Mouse (Mus musculus): Measurements from ENCODE around the gene Tmem198.

The Tmem198 gene

DNA sequence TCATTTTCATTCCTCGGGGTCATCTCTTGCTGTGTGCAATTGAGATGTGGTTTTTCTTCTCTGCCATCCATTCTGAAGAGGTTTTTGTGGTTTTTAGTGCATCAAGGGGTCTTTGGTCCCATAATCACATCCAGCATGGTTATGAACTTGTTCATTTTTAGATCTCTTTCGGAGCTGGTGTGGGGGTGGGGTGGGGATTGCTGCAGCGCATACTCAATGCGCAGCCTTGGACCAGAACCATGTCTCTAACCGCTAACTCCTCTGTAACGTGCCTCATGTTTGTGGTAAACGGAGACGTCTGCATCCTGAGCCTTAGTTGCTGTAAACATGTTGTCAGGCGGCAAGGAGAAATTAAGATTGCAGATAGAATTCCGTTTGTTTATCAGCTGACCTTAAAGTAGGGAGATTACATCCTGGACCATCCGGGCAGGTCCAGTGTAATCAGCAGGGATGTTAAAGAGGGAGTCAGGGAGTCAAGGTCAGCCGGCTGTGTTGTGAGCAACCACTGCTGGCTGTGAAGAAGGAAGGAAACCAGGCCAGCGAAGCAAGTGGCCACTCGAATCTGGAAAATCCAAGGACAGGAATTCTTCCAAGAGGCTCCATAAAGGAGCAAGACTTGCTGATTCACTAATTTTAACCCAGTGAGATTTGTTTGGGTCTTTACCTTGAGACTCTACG, 37.5 kb downstream of the Tmem198 start:
- in situ Hi-C loops (cut with MseI, MboI): no loop called here

DNA sequence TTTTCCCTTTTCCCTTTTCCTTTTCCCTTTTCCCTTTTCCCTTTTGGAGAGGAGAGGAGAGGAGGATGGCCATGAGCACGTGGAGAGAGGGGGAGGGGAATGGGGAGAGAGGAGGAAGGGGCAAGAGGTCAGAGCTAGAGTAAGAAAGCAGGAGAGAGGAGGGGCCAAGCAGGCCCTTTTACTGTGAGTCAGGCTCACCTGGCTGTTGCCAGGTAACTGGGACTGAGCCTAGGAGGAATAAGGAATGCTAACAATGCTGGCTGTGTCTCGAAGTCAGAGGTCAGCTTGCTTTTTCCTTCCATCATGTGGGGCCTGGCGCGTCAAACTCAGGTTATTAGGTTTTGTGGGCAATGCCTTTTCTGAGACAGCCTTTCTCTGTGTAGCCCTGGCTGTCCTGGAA, 38.7 kb downstream of the Tmem198 start:
- in situ Hi-C loops (cut with MseI, MboI): no loop called here

DNA sequence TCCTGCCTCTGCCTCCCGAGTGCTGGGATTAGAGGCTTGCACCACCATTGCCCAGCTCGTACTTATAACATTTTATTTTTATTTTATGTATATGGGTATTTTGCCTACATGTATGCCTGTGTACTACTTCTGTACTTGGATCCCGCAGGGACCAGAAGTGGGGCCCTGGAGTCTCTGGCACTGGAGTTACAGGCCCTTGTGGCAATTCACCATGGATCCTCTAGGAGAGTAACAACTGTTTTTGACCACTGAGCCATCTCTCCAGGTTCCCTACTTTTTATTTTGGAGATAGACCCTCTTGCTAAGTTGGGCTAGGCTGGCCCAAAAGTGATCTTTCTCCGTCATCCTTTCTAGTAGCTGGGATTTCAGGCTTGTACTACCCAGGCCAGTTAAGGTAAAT, 39.1 kb downstream of the Tmem198 start:
- in situ Hi-C loops (cut with MseI, MboI): no loop called here

GRCm38 (mm10) chr1:75519576-75519975, 40.2 kb downstream of the Tmem198 start:
- in situ Hi-C loops (cut with MseI, MboI): no loop called here

DNA sequence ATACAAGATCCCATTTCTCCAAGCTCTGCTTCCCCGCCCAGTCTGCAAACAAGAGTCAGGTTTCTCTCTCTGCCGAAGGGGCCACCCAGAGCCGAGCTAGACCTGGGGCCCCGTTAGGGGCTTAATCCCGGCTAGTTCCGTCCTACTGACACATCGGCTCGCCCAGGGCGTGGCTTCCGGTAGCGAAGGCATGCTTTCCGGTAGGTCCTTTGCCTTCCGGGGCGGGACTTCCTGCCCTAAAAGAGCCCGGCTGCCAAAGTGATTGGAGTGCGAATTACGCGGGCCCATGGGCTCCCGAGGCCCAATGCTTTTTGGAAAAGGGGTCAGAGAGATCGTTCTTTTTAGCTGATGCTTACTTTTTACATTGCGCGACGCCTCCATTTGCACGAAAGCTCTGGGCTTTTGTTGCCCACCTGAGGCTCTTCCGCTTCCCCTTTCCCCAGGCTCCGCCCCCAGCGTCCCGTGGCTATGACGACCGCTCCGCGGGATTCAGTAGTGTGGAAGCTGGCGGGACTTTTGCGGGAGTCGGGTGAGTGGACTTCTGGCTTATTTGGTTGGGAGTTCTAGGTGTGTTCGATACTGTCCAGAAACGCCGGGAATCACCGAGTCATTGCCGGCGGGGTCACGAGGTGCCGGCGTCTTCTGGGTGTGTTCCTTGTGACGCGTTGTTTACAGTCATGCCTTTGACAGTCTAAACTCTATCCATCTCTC, 42.1 kb downstream of the Tmem198 start, which contains the start of gene Stk11ip:
Stk11ip (plus strand) TSS at position 209 of the 711 bp plus-strand sequence.
- in situ Hi-C loops (cut with MseI, MboI): no loop called here

DNA sequence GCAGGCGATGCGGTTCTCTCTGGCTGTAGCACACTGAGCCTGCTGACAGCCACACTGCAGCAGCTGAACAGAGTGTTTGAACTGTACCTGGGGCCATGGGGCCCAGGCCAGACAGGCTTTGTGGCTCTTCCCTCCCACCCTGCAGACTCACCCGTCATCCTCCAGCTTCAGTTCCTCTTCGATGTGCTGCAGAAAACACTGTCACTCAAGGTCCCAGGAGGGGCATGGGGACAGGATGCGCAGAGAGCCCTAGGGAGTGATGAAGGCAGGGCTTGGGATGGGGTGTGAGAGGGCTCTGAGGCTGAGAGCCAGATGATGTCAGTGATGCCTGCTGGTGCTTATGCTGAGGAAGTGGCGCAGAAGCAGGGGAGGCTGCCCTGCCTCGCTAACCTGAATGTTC, 45.3 kb downstream of the Tmem198 start:
- in situ Hi-C loops (cut with MseI, MboI): no loop called here

GRCm38 (mm10) chr1:75530546-75530945, 51.2 kb downstream of the Tmem198 start:
- in situ Hi-C loops (cut with MseI, MboI): no loop called here

- in situ Hi-C loops (cut with MseI, MboI): no loop called here
Observed at GRCm38 (mm10) chr1:75532280-75533172, 53.2 kb downstream of the Tmem198 start.

GRCm38 (mm10) chr1:75533325-75534252, 54.3 kb downstream of the Tmem198 start:
- in situ Hi-C loops (cut with MseI, MboI): no loop called here

All from mouse trophoblast stem cell (cell line).